Mouse (Mus musculus): ENCODE results near the gene Gmcl1.

The Gmcl1 gene

GRCm38 (mm10) chr6:86660161-86660877 is 72.9 kb downstream of the Gmcl1 start:
- ATAC-seq (ENCODE audit: low TSS enrichment) = no peak

GRCm38 (mm10) chr6:86658501-86658900 is 74.7 kb downstream of the Gmcl1 start:
- ATAC-seq (ENCODE audit: low TSS enrichment) = no peak

GRCm38 (mm10) chr6:86654270-86654916 is 78.8 kb downstream of the Gmcl1 start:
- ATAC-seq (ENCODE audit: low TSS enrichment) = no peak; the same call in 1 of the 2 replicates

DNA sequence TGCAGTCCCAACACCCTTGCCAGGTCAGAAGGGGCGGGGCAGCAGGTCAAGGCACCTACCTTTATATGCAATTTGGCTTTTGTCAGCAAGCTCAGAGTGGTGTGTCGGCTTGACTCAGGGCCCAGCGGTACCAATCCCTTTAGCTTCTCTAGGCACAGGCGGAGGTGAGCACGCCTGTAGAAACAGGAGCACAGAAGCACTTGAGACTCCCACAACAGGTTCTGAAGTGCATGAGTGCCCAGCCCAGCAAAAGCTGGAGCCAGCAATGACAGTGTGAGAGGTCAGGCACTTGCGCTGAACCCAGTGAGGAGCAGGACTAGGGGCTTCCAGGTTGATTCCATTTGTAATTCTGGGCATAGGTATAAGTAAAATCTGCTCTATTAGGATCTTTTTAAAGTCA is 80.2 kb downstream of the Gmcl1 start:
- no peak for ATAC-seq (ENCODE audit: low TSS enrichment)

- no peak for ATAC-seq (ENCODE audit: low TSS enrichment)
These were observed 87.0 kb downstream of the Gmcl1 start for GRCm38 (mm10) chr6:86646143-86646542.

DNA sequence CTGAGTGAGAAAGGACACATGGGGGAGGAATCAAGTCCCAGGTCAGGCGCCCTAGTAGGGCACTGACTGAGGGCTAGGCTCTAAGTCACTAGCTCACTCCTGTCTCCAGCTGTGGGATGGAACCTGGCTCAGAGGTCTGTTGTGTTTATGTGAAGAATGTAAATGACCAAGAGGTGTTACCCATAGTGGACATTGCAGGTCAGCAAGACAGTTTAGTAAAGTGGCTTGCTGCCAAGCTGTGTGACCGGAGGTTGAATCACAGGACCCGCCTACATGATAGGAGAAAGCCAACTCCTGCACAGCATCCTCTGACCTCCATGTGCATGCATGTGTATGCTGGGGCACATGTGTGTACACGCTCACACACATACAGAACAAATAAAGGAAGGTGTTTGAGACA is 87.6 kb downstream of the Gmcl1 start:
- no peak for ATAC-seq (ENCODE audit: low TSS enrichment)

- no peak for ATAC-seq (ENCODE audit: low TSS enrichment)
These were observed 88.3 kb downstream of the Gmcl1 start for GRCm38 (mm10) chr6:86644775-86645400.

All from frontal cortex, adult (tissue).